Mouse (Mus musculus) 416B (cell line): ENCODE results near the gene Unc13d.
"Not testable (repeated sequence)": the region's sequence is repeated elsewhere in the genome, so short reads cannot be mapped to it uniquely, and the experiment has no call there.

Experiments used
- DNase-seq: peaks from one replicate; pipeline ENCODE4 v3.0.0; 2011; ENCODE audit warnings: low read depth

Gene Unc13d

DNA sequence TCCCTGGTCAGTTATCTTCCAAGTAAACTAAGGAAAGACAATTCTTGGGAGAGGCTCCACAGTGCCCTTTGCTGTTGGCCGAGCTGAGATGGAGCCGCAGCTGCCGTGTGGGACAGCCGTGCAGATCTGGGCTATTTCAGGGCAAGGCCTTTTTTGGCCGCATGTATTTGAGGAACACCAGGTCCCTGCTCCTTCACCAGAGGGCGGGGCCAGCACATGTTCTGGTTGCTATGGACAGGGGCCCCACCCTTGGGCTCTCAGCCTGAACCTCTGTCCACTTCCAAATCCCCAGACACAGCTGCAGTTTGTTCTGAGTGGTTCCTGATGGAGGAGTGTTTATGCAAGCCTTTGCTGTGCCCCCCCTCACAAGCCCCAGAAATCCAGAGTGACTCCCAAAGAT, 22.6 kb upstream of the Unc13d start:
- DNase-seq, result no peak

DNA sequence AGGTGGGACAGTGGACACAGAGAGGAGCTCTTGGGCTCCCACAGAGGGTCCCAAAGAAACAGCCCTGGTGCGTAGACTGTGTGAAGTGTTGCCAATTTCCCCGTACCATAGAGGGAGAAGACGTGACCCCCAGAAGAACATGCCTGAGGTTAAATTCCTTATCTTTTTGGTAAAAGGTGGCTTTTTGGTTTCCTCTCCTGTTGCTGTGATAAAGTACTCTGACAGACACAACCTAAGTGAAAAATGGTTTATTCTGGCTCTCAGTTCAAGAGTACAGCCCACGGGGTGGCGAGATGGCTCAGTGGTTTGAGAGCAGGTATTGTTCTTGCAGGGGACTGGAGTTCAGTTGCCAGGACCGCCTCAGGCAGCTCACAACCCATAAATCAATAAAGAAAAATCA, 21.7 kb upstream of the Unc13d start:
- DNase-seq, result peak; percentile 56

- no peak for DNase-seq
Observed at GRCm38 (mm10) chr11:116098711-116099460, 21.1 kb upstream of the Unc13d start.

GRCm38 (mm10) chr11:116096213-116097108, 18.7 kb upstream of the Unc13d start:
- peak; percentile 72 for DNase-seq

- peak; percentile 64 for DNase-seq
Observed at GRCm38 (mm10) chr11:116095573-116095972, 17.8 kb upstream of the Unc13d start.

DNA sequence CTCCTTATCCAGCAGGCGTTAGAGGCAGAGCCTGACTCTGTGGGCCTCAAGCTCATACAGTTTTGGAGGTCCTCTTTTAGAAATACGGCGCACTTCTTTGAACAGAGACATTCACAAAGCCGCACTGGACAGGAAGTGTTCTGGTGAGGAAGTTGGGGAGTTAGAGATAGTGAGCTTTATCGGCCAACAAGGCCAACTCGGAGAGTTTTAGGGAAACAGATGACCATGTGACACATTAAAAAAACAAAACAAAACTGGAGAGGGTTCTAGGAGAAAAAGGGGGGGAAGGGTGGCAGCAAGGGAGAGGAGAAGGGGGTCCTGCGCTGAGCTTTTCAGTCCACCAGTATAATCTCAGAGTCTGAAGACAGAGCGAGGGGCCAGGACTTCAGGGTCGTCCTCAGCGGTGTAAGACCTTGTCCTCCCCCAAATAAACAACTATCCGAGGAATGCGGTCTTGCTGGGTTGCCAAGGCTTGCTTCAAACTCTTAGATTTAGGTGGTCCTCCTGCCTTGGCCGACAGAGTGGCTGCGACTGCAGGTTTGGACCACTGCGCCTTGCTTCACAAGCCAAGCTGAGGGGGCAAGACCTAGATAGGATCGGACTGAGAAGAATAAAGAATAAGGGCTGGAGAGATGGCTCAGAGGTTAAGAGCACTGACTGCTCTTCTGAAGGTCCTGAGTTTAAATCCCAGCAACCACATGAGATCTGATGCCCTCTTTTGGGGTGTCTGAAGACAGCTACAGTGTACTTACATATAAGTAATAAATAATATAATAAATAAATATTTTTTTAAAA, 16.2 kb upstream of the Unc13d start:
- DNase-seq, result peak; percentile 97

- not testable (repeated sequence) for DNase-seq
Observed at GRCm38 (mm10) chr11:116092959-116093358, 15.2 kb upstream of the Unc13d start.

GRCm38 (mm10) chr11:116091591-116091990, 13.8 kb upstream of the Unc13d start:
- no peak for DNase-seq

- DNase-seq, result no peak
Observed at GRCm38 (mm10) chr11:116089545-116089944, 11.8 kb upstream of the Unc13d start.

GRCm38 (mm10) chr11:116088741-116089394, 11.1 kb upstream of the Unc13d start:
- peak; percentile 89 for DNase-seq

DNA sequence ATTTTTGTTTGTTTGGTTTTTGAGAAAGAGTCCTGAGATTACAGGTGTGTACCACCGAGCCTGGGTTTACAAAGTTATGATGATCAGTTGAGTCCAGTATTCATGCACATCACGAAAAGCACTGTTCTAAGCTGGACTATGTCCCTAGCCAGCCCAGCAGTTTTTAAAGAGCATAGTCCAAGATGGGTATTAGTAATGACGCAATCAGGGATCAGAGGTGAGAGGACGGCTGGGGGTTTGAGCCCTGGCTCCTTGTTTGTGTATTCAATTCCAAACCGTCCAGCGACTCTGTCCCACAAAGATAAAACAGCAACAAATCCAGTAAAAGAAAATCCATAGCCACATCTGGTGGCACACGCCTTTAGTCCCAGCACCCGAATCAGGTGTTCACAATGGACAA, 10.4 kb upstream of the Unc13d start:
- no peak for DNase-seq

DNA sequence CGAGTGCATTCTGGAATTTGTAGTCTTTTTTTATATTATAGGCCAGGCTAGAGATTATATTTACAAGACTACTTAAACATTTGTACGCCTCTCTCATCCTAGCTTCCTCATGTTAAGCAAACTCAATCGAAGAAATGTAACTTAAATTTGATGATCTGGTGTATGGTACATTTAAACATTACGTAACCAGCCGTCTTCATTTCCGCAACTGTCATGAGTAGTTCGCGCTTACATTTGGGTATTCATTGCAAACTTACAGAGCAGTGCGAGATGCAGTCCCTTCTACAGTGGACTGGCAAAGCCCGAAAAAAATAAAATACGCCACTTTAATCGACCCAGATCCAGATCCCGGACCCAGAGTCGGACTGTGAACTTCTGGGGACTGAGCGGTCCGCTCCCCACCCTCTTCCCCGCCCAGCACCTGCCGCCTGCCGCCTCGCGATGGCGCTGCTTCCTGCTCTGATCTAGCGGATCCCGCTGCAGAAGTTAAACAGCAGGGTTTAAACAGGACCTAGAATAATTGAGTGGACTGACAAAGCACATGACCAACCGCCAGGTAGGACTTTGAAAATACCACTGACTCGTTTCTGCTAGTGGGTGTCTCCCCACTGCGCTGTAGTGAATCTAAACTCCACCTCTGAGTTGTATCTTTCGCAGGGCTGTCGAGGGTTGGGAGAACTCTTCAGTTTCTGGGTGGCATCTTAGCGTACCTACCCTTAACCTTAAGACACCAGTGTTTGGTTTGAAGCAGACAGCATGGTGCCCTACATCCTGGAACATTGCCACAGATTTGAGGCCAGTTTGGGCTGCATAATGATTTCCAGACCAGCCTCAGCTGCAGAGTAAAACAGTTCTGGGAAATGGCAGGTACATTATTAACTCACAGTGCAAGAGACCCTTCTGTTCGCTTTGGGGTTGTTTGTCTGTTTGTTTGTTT, 9.7 kb upstream of the Unc13d start:
- DNase-seq, result peak; percentile 94

- peak; percentile 100 for DNase-seq
Observed at GRCm38 (mm10) chr11:116086258-116087193, 8.8 kb upstream of the Unc13d start, which contains the start of gene Wbp2. Gene Wbp2, minus strand, starts transcription at chr11:116086995.

GRCm38 (mm10) chr11:116084166-116084565, 6.4 kb upstream of the Unc13d start:
- DNase-seq, result peak; percentile 50

- DNase-seq, result no peak
Observed at GRCm38 (mm10) chr11:116083096-116083672, 5.4 kb upstream of the Unc13d start.

DNA sequence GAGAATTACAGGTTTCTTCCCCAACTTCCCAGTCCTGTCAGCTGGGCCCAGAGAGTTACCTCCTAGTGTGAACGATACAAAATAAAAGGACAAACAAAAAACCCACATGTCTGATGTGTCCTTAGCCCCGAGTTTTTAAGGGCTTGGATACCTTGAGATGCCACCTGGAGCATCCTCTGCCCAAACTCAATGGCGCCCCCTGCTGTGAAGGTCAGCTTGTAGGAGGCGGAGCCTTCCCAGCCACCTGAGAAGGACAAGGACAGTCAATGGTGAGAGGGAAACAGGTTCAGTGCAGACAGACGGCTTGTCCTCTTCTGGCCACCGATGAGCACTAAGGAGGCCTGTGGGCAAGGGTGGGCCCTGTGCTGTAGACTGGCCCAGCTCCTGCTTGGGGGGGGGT, 3.3 kb upstream of the Unc13d start:
- DNase-seq, result peak; percentile 60

- DNase-seq, result no peak
Observed at GRCm38 (mm10) chr11:116079511-116079910, 1.8 kb upstream of the Unc13d start.

DNA sequence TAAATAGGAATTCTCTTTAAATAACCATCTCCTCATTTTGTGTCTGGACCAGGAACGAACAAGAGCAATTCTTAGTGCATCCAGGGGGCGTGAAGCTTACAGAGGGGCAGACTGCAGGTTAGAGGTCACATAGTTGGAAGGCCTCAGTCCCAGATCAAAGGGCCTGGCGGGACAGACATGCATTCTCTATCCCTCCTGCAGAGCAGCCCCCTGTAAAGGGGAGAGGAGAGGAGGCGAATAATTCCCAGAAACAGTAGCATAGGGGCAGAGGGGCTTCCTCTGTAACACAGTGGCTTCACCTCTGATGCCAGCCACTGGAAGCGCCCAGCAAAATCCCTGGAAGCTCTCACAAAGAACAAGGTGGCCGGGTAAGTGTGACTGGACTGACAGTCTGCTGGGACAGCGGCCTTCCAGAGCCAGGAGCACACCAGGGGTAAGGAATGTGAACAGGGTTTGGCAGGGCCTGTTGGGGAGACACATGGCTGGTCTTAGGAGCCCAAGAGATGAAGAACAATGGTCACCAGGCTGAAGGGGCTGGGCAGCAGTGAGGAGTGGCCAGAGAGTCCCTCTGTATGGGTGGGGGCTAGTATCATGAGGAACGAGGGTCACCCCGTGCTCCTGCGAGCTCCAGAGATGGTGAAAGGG, 1.0 kb upstream of the Unc13d start:
- no peak for DNase-seq

DNA sequence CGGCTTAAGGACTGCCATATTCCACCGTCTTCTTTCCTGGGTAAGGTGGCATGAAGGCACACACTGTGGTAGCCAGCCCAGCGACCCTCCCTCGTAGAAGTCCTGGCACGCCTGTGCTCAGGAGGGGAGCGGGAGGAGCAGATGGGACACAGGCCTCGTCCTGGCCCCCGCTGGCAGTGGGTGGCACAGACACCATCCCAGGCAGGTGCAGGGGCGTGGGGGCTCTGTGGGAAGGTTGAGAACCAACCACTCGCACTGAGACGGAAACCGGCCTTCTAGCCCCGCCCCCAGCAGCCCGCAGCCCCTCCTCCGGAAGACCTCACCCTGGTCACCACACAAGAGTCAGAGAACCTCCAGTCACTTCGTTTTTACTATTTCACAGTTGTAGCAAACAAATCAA, 460 bp upstream of the Unc13d start:
- DNase-seq, result peak; percentile 90
